Mouse (Mus musculus): ENCODE measurements at regions not wholly inside any gene's neighbourhood (a gene's known extent, or its start where the extent isn't known, plus 50 kb on each side); places are given as distances from the start of the nearest gene placed in this dataset.

- DNase-seq = no peak
These were observed 145.1 kb downstream of the Pcdh10 start for GRCm38 (mm10) chr3:45523281-45523680.

- no peak for DNase-seq
These were observed 168.9 kb downstream of the Pcdh10 start for GRCm38 (mm10) chr3:45547091-45547490.

GRCm38 (mm10) chr3:45555736-45556135, 177.5 kb downstream of the Pcdh10 start:
- DNase-seq = peak; percentile 41 to 56

GRCm38 (mm10) chr3:45572995-45573394, 194.8 kb downstream of the Pcdh10 start:
- no peak for DNase-seq

GRCm38 (mm10) chr3:45577035-45577434, 198.8 kb downstream of the Pcdh10 start:
- DNase-seq = no peak

- DNase-seq = no peak
These were observed 215.4 kb downstream of the Pcdh10 start for GRCm38 (mm10) chr3:45593561-45593960.

- no peak for DNase-seq
These were observed 224.1 kb downstream of the Pcdh10 start for GRCm38 (mm10) chr3:45602278-45602677.

- DNase-seq = no peak
These were observed 225.0 kb downstream of the Pcdh10 start for GRCm38 (mm10) chr3:45603151-45603550.

- DNase-seq = no peak
These were observed 242.5 kb downstream of the Pcdh10 start for GRCm38 (mm10) chr3:45620729-45621128.

- no peak for DNase-seq
These were observed 267.8 kb downstream of the Pcdh10 start for GRCm38 (mm10) chr3:45645856-45646450.

GRCm38 (mm10) chr3:45649361-45649760, 271.2 kb downstream of the Pcdh10 start:
- DNase-seq = no peak

- no peak for DNase-seq
These were observed 278.8 kb downstream of the Pcdh10 start for GRCm38 (mm10) chr3:45657023-45657422.

- DNase-seq = no peak
These were observed 280.0 kb downstream of the Pcdh10 start for GRCm38 (mm10) chr3:45658093-45658776.

GRCm38 (mm10) chr3:45659052-45659451, 280.9 kb downstream of the Pcdh10 start:
- DNase-seq = no peak

- DNase-seq = no peak
These were observed 292.2 kb downstream of the Pcdh10 start for GRCm38 (mm10) chr3:45670434-45670833.

GRCm38 (mm10) chr3:45677672-45678071, 299.5 kb downstream of the Pcdh10 start:
- DNase-seq = no peak

- DNase-seq = no peak
These were observed 303.2 kb downstream of the Pcdh10 start for GRCm38 (mm10) chr3:45681410-45681809.

- no peak for DNase-seq
These were observed 329.7 kb downstream of the Pcdh10 start for GRCm38 (mm10) chr3:45707891-45708290.
